Mouse (Mus musculus) megakaryocyte, embryonic 14.5 days (primary cell): Measurements from ENCODE around the gene Vps25.

Experiments used
- FLI1 ChIP-seq: IDR thresholded peaks from 2 replicates; pipeline ENCODE4 v1.6.1; 2012; ENCODE audit warnings: low read length, inconsistent platforms, mixed read lengths
- GATA1 ChIP-seq: IDR thresholded peaks from 3 replicates; pipeline ENCODE4 v1.6.1; 2012; ENCODE audit warnings: mixed read lengths, low read length, inconsistent platforms, borderline replicate concordance

GRCm38 (mm10) chr11:101221306-101221986, 32.1 kb upstream of the Vps25 start:
- TF ChIP-seq GATA1 (no peak), FLI1 (no peak)
